Mouse (Mus musculus): ENCODE data around the gene Ccdc163. TPM values are rescaled to one million over a fixed set of nuclear protein-coding genes. Genes with fewer than 3 reads are reported as not detected.

Ccdc163 gene
- total RNA-seq, 1 experiment from 2014 or later, result 18.3 TPM

Other genes with a start within 250 kb of the Ccdc163 start
- 8.1 and 9.0 TPM in 2 replicates for gene Mast2, start 244.3 kb upstream of the Ccdc163 start, total RNA-seq (2017)
- 7.1 and 11.1 TPM in 2 replicates for gene Ipp, start 201.0 kb upstream of the Ccdc163 start, total RNA-seq (2017)
- gene Tmem69, start 152.6 kb upstream of the Ccdc163 start, total RNA-seq (2017), result 7.9 and 10.1 TPM in 2 replicates
- 300 and 312 TPM in 2 replicates for gene Gpbp1l1, start 150.9 kb upstream of the Ccdc163 start, total RNA-seq (2017)
- 7.2 and 14.2 TPM in 2 replicates for gene Ccdc17, start 111.9 kb upstream of the Ccdc163 start, total RNA-seq (2017)
- 88.5 and 105 TPM in 2 replicates for gene Nasp, start 80.6 kb upstream of the Ccdc163 start, total RNA-seq (2017)
- gene Akr1a1, start 56.8 kb upstream of the Ccdc163 start, total RNA-seq (2017), result 175 and 178 TPM in 2 replicates
- 56.9 and 58.1 TPM in 2 replicates for gene Prdx1, start 23.0 kb upstream of the Ccdc163 start, total RNA-seq (2017)
- 2.6 and 2.8 TPM in 2 replicates for gene Mmachc, start 103 bp upstream of the Ccdc163 start, total RNA-seq (2017)
- gene Tesk2, start 12.4 kb downstream of the Ccdc163 start, total RNA-seq (2017), result 9.3 and 14.5 TPM in 2 replicates
- 43.6 and 47.6 TPM in 2 replicates for gene Toe1, start 99.1 kb downstream of the Ccdc163 start, total RNA-seq (2017)
- gene Mutyh, start 99.2 kb downstream of the Ccdc163 start, total RNA-seq (2017), result 8.4 and 9.1 TPM in 2 replicates
- gene Hpdl, start 113.2 kb downstream of the Ccdc163 start, total RNA-seq (2017), result not detected in 2 replicates
- gene Zswim5, start 168.9 kb downstream of the Ccdc163 start, total RNA-seq (2017), result 0.12 TPM in 1 of 2 replicates, not detected in the other